Mouse (Mus musculus) MEL (cell line): ENCODE results near the gene Sbds. TPM values are rescaled to one million over a fixed set of nuclear protein-coding genes. Genes with fewer than 3 reads are reported as not detected.

Source experiments
- DNase-seq: peaks from one replicate; pipeline ENCODE4 v3.0.0; 2011; ENCODE audit warnings: low read depth, low spot score
- H3K27ac ChIP-seq: 2 replicates; pipeline ENCODE4 v1.5.1; 2012; ENCODE audit warnings: low read depth, mild to moderate bottlenecking, control low read depth, low read length, moderate library complexity; ENCODE audit not compliant: control insufficient read depth
- H3K27me3 ChIP-seq, 2 experiments: fragments of 150-350 bp in 1 of 2; sonication (generic) in 1 of 2; 2 replicates each; pipeline ENCODE4 v1.6.1; 2012; ENCODE audit warnings: low read length in 2 of 2, mild to moderate bottlenecking in 2 of 2, improper control_type of control experiment in 1 of 2, moderate library complexity in 1 of 2; ENCODE audit not compliant: insufficient read depth in 2 of 2, control insufficient read depth in 1 of 2
- H3K36me3 ChIP-seq, 2 experiments: 2 replicates each; pipeline ENCODE4 v1.6.1; 2012 to 2014; ENCODE audit warnings: low read length in 2 of 2, improper control_type of control experiment in 1 of 2, inconsistent platforms in 1 of 2, mild to moderate bottlenecking in 1 of 2; ENCODE audit not compliant: insufficient read depth in 2 of 2, control insufficient read depth in 1 of 2
- H3K4me1 ChIP-seq, 2 experiments: fragments of 150-350 bp in 1 of 2; sonication (generic) in 1 of 2; 2 replicates each; pipeline ENCODE4 v1.6.1; 2012; ENCODE audit warnings: low read length in 2 of 2, improper control_type of control experiment in 1 of 2, mild to moderate bottlenecking in 1 of 2; ENCODE audit not compliant: insufficient read depth in 2 of 2, control insufficient read depth in 1 of 2
- H3K4me3 ChIP-seq, 2 experiments: fragments of 150-350 bp in 1 of 2; sonication (generic) in 1 of 2; 2 replicates each; pipeline ENCODE4 v1.5.1; 2012; ENCODE audit warnings: low read depth in 2 of 2, low read length in 2 of 2, mild to moderate bottlenecking in 2 of 2, moderate library complexity in 2 of 2, control low read depth in 1 of 2, improper control_type of control experiment in 1 of 2; ENCODE audit not compliant: control insufficient read depth in 1 of 2, insufficient read depth in 1 of 2
- H3K79me2 ChIP-seq: 2 replicates; pipeline ENCODE4 v1.6.1; 2012; ENCODE audit warnings: mild to moderate bottlenecking, low read length, moderate library complexity; ENCODE audit not compliant: control insufficient read depth, poor library complexity, insufficient read depth
- H3K9ac ChIP-seq: 2 replicates; pipeline ENCODE4 v1.6.1; 2012; ENCODE audit warnings: low read depth, mild to moderate bottlenecking, control low read depth, low read length, moderate library complexity; ENCODE audit not compliant: control insufficient read depth, poor library complexity, severe bottlenecking
- H3K9me3 ChIP-seq: fragments of 150-350 bp; sonication (generic); replicated peaks from 2 replicates; pipeline ENCODE4 v1.6.1; 2012; ENCODE audit warnings: mild to moderate bottlenecking, low read length, improper control_type of control experiment, moderate library complexity; ENCODE audit not compliant: insufficient read depth
- BHLHE40 ChIP-seq: IDR thresholded peaks from 2 replicates; pipeline ENCODE4 v1.6.1; 2012; ENCODE audit warnings: low read depth, mild to moderate bottlenecking, inconsistent platforms, low read length, improper control_type of control experiment, borderline replicate concordance
- CTCF ChIP-seq, 3 experiments: IDR thresholded peaks in 2 of 3; conservative IDR thresholded peaks in 1 of 3; 2 replicates each; pipeline ENCODE4 v1.5.1; 2011 to 2012; ENCODE audit warnings: low read length in 3 of 3, low read depth in 2 of 3, mild to moderate bottlenecking in 2 of 3, improper control_type of control experiment in 1 of 3, inconsistent platforms in 1 of 3, mixed read lengths in 1 of 3, moderate library complexity in 1 of 3; ENCODE audit not compliant: control insufficient read depth in 1 of 3, insufficient read depth in 1 of 3, poor library complexity in 1 of 3, severe bottlenecking in 1 of 3
- EP300 ChIP-seq, 2 experiments: IDR thresholded peaks; 2 replicates each; pipeline ENCODE4 v1.6.1; 2011; ENCODE audit warnings: improper control_type of control experiment in 2 of 2, low read length in 2 of 2, low read depth in 1 of 2, mild to moderate bottlenecking in 1 of 2
- GABPA ChIP-seq: IDR thresholded peaks from 2 replicates; pipeline ENCODE4 v1.6.1; 2012; ENCODE audit warnings: low read depth, mild to moderate bottlenecking, inconsistent platforms, low read length, improper control_type of control experiment, moderate library complexity
- GATA1 ChIP-seq: IDR thresholded peaks from 2 replicates; pipeline ENCODE4 v1.6.1; 2011; ENCODE audit warnings: low read depth, low read length, improper control_type of control experiment
- JUND ChIP-seq: IDR thresholded peaks from 2 replicates; pipeline ENCODE4 v1.6.1; 2011; ENCODE audit warnings: low read depth, mild to moderate bottlenecking, improper control_type of control experiment, low read length
- KAT2A ChIP-seq: conservative IDR thresholded peaks from 2 replicates; pipeline ENCODE4 v1.6.1; 2012; ENCODE audit warnings: low read depth, low read length, improper control_type of control experiment, inconsistent platforms
- RAD21 ChIP-seq: IDR thresholded peaks from 2 replicates; pipeline ENCODE4 v1.6.1; 2011; ENCODE audit warnings: mild to moderate bottlenecking, low read depth, low read length, improper control_type of control experiment
- SIN3A ChIP-seq: IDR thresholded peaks from 2 replicates; pipeline ENCODE4 v1.6.1; 2012; ENCODE audit warnings: low read length, improper control_type of control experiment, inconsistent platforms
- SMC3 ChIP-seq: IDR thresholded peaks from 2 replicates; pipeline ENCODE4 v1.6.1; 2011; ENCODE audit warnings: low read depth, low read length, improper control_type of control experiment
- TAL1 ChIP-seq: IDR thresholded peaks from 2 replicates; pipeline ENCODE4 v1.6.1; 2012; ENCODE audit warnings: mild to moderate bottlenecking, inconsistent platforms, low read length, moderate library complexity, mixed read lengths
- TCF12 ChIP-seq: IDR thresholded peaks from 2 replicates; pipeline ENCODE4 v1.6.1; 2014; ENCODE audit warnings: low read depth, mild to moderate bottlenecking, inconsistent platforms, low read length, improper control_type of control experiment, moderate library complexity
- ZNF384 ChIP-seq: IDR thresholded peaks from 2 replicates; pipeline ENCODE4 v1.6.1; 2012; ENCODE audit warnings: low read depth, mild to moderate bottlenecking, inconsistent platforms, low read length, improper control_type of control experiment
- polyA plus RNA-seq, 2 experiments: library from polyadenylated mRNA; stranded (reverse) in 1 of 2; unstranded in 1 of 2; fragments of >175 nt in 1 of 2; fragments of >200 nt in 1 of 2; gene quantifications; 2 replicates each; pipeline versions ENCODE4 v1.2.1 to v1.2.4; 2012; ENCODE audit warnings: low replicate concordance in 2 of 2, low read depth in 1 of 2; ENCODE audit not compliant: insufficient read length in 2 of 2, insufficient read depth in 1 of 2, missing spikeins in 1 of 2
- total RNA-seq: library from RNA; depleted of rRNA; stranded (reverse); fragments of 300-350 nt; gene quantifications from 2 replicates; pipeline ENCODE4 v1.2.3, GENCODE M21; 2012

The Sbds gene
- total and polyA plus RNA-seq, 3 experiments = 74.7 to 88.1 TPM; not detected in 1

DNA sequence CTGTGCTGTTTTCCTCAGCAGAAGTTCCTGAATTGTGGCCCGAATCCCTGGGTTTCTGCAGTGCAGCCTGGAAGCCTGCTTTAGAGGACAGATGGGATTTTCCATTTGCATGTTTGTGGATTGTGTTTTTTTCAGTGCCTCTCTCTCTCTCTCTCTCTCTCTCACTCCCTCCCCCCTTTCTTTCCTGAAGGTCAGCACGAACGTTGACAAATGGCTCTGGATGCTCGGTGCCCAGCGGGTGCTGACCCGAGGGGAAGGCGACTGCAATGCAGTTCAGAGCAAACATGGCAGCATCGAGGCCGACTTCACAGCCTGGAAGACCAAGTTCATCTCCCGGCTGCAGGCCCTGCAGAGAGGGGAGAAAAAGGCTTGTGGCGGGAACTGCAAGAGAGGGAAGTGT is 13.6 kb upstream of the Sbds start:
- Histone ChIP-seq H3K27me3 (no peaks in the 10 kb centered on the region), H3K4me3 (no peak overlapping the region), H3K27ac (no peak overlapping the region), H3K9me3 (no peaks in the 10 kb centered on the region), H3K9ac (no peak overlapping the region), H3K36me3 (peaks cover 0 to 6% of the 10 kb centered on the region in 2 experiments), H3K4me1 (no peaks in the 10 kb centered on the region), H3K79me2 (no peaks in the 10 kb centered on the region)
- no peak for DNase-seq
- TF ChIP-seq EP300 (IDR thresholded peaks at IDR 0.05; ENCODE audit: low read depth in 1 of 2, low read length in 2 of 2) = no peak

GRCm38 (mm10) chr5:130267316-130267715 is 12.0 kb upstream of the Sbds start:
- Histone ChIP-seq H3K36me3 (peaks cover 0 to 3% of the 10 kb centered on the region in 2 experiments), H3K79me2 (no peaks in the 10 kb centered on the region), H3K9me3 (no peaks in the 10 kb centered on the region), H3K27me3 (no peaks in the 10 kb centered on the region), H3K4me1 (no peaks in the 10 kb centered on the region), H3K27ac (no peak overlapping the region), H3K4me3 (no peak overlapping the region), H3K9ac (no peak overlapping the region)
- TF ChIP-seq SMC3 = peak; percentile 42
- peak; percentile 69 to 78 (median 76) for TF ChIP-seq CTCF (IDR thresholded peaks at IDR 0.05 in 2 of 3, conservative IDR thresholded peaks at IDR 0.05 in 1 of 3; ENCODE audit: control insufficient read depth in 1 of 3, insufficient read depth in 1 of 3, low read depth in 2 of 3, low read length in 3 of 3, poor library complexity in 1 of 3, severe bottlenecking in 1 of 3)
- no peak for TF ChIP-seq KAT2A
- peak; percentile 75 for DNase-seq

GRCm38 (mm10) chr5:130266651-130267050 is 11.3 kb upstream of the Sbds start:
- H3K36me3 ChIP-seq = peaks cover 0 to 5% of the 10 kb centered on the region in 2 experiments
- H3K9ac ChIP-seq = no peak overlapping the region
- no peaks in the 10 kb centered on the region for H3K27me3 ChIP-seq
- no peak overlapping the region for H3K27ac ChIP-seq
- no peaks in the 10 kb centered on the region for H3K9me3 ChIP-seq
- peak; percentile 84 for DNase-seq
- no peaks in the 10 kb centered on the region for H3K79me2 ChIP-seq
- H3K4me3 ChIP-seq = no peak overlapping the region
- H3K4me1 ChIP-seq = no peaks in the 10 kb centered on the region
- TF ChIP-seq TAL1 (peak; percentile 34), ZNF384 (no peak), CTCF (IDR thresholded peaks at IDR 0.05 in 2 of 3, conservative IDR thresholded peaks at IDR 0.05 in 1 of 3; ENCODE audit: control insufficient read depth in 1 of 3, insufficient read depth in 1 of 3, low read depth in 2 of 3, low read length in 3 of 3, poor library complexity in 1 of 3, severe bottlenecking in 1 of 3) (peak; percentile 81 to 93 (median 83)), GABPA (no peak), BHLHE40 (no peak), SMC3 (peak; percentile 45), GATA1 (peak; percentile 50; the same call in 1 of the 2 replicates), JUND (no peak), RAD21 (peak; percentile 18), TCF12 (0 out of 2 replicates have a peak, but pooled peaks have one; percentile 10), SIN3A (no peak)
